Mouse (Mus musculus): ENCODE measurements around the gene Pgm2l1. TPM values are rescaled to one million over a fixed set of nuclear protein-coding genes. Genes with fewer than 3 reads are reported as not detected.

The Pgm2l1 gene
- polyA plus RNA-seq, 1 experiment from 2014 or later = 5.5 TPM

DNA sequence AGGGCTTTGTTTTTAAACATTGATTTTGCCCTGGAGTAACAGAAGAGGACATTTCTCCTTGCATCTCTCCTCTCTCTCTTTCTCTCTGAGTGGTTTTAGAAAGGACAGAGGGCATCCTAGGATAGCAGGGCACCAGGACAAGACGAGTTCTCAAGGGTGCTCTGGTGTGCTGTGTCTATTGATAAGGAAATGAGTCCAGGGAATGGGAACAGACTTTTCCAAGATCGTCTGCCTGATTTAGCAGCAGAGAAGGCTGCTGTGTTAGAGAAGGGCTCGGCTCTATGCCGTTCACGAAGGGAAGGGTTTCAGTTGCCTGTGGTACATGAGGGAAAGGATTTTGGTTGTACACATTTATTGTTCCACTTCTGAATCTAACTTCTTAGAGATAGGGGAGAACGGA lies 82.5 kb downstream of the Pgm2l1 start:
- ATAC-seq (ENCODE audit: low FRiP score, low TSS enrichment) = no peak
- no peaks in the 10 kb centered on the region for H3K4me1 ChIP-seq (ENCODE audit: control insufficient read depth, insufficient read depth, low read length)
- H3K4me3 ChIP-seq (ENCODE audit: low read length) = no peak overlapping the region
- H3K9ac ChIP-seq (ENCODE audit: low read depth, low read length) = no peak overlapping the region
- no peak overlapping the region for H3K27ac ChIP-seq (ENCODE audit: low read depth, low read length)
- no peaks in the 10 kb centered on the region for H3K27me3 ChIP-seq (ENCODE audit: control insufficient read depth, insufficient read depth, low read length)
- H3K4me2 ChIP-seq (replicated peaks; ENCODE audit: low read depth, low read length) = no peak overlapping the region
- 71% methylated on average over 6 of the region's 6 CpGs for WGBS
- no peaks in the 10 kb centered on the region for H3K9me3 ChIP-seq (ENCODE audit: control insufficient read depth, low read length)
- H3K36me3 ChIP-seq (ENCODE audit: control insufficient read depth, insufficient read depth, low read length) = no peaks in the 10 kb centered on the region

DNA sequence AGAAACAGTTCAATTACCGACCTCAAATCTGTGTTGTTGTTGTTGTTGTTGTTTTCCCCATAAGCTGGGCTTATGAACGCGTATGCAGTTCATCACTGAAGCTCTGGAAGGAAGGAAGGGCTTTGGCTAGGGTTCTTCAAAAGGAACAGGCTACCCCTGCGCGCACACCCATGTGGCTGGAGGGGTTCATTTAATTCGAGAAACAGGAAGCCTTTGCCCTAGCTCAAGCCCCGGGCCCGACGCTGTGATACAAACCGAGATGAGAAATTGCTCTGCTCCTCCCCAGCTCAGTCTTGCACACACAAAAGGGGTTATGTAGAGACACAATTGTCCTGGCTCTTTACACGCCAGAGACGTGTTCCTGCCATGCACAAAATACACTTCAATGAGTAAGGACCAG lies 83.1 kb downstream of the Pgm2l1 start:
- ATAC-seq (ENCODE audit: low FRiP score, low TSS enrichment) = no peak
- WGBS = 83% methylated on average over 12 of the region's 12 CpGs
- no peak overlapping the region for H3K9ac ChIP-seq (ENCODE audit: low read depth, low read length)

DNA sequence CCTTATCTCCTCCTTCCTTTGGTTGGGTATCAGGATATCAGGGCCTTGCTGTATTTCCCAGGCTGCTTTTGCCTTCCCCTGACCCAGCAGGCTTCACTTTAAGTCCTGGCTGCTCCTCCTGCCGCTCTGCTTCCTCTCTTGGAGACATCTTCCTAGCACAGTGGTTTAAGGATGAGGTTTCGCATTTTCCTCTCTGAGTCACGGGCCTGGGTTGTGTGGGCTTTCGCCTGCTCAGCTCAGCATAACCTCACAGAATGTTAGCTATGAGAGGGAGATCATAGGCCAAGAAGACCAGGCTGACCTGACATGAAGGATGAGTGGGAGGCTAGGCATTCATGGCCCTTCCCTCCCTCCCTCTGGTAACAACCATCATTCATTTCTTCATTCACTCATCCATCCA lies 85.5 kb downstream of the Pgm2l1 start:
- Histone ChIP-seq H3K36me3 (ENCODE audit: control insufficient read depth, insufficient read depth, low read length) (no peaks in the 10 kb centered on the region), H3K9me3 (ENCODE audit: control insufficient read depth, low read length) (no peaks in the 10 kb centered on the region), H3K9ac (ENCODE audit: low read depth, low read length) (no peak overlapping the region), H3K4me3 (ENCODE audit: low read length) (no peak overlapping the region), H3K4me1 (ENCODE audit: control insufficient read depth, insufficient read depth, low read length) (no peaks in the 10 kb centered on the region), H3K27ac (ENCODE audit: low read depth, low read length) (no peak overlapping the region), H3K27me3 (ENCODE audit: control insufficient read depth, insufficient read depth, low read length) (no peaks in the 10 kb centered on the region), H3K4me2 (replicated peaks; ENCODE audit: low read depth, low read length) (no peak overlapping the region)
- WGBS = 71% methylated on average over 4 of the region's 4 CpGs
- no peak for ATAC-seq (ENCODE audit: low FRiP score, low TSS enrichment)

More for the DNA sequence above, 83.1 kb downstream of the Pgm2l1 start:
- Histone ChIP-seq H3K4me2 (replicated peaks; ENCODE audit: low read depth, low read length) (no peak overlapping the region), H3K36me3 (ENCODE audit: control insufficient read depth, insufficient read depth, low read length) (no peaks in the 10 kb centered on the region), H3K9me3 (ENCODE audit: control insufficient read depth, low read length) (no peaks in the 10 kb centered on the region), H3K27me3 (ENCODE audit: control insufficient read depth, insufficient read depth, low read length) (no peaks in the 10 kb centered on the region), H3K4me1 (ENCODE audit: control insufficient read depth, insufficient read depth, low read length) (no peaks in the 10 kb centered on the region), H3K4me3 (ENCODE audit: low read length) (no peak overlapping the region), H3K27ac (ENCODE audit: low read depth, low read length) (no peak overlapping the region)

DNA sequence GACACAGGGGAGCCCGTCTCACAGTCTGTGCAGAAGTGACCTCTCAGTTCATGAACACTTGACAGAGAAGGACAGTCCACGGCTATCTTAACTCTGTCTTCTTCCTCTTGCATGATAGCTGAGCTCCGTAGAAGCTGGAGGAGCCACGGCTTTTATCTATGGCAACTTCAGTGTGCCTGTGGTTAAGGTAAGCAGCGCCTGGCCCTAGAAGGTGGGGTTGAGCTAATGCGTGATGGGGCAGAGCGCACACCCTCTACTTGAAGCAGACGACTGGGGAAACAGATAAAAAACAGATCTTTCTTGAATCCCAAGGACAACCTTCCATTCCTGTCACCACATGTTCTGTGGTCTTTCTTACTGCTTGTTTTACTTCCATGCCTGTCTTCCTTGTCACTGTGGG lies 89.7 kb downstream of the Pgm2l1 start:
- ATAC-seq (ENCODE audit: low FRiP score, low TSS enrichment) = no peak
- no peak overlapping the region for H3K4me2 ChIP-seq (replicated peaks; ENCODE audit: low read depth, low read length)
- H3K36me3 ChIP-seq (ENCODE audit: control insufficient read depth, insufficient read depth, low read length) = no peaks in the 10 kb centered on the region
- no peaks in the 10 kb centered on the region for H3K27me3 ChIP-seq (ENCODE audit: control insufficient read depth, insufficient read depth, low read length)
- 90% methylated on average over 8 of the region's 8 CpGs for WGBS
- H3K4me3 ChIP-seq (ENCODE audit: low read length) = no peak overlapping the region
- no peaks in the 10 kb centered on the region for H3K9me3 ChIP-seq (ENCODE audit: control insufficient read depth, low read length)
- H3K27ac ChIP-seq (ENCODE audit: low read depth, low read length) = no peak overlapping the region
- H3K9ac ChIP-seq (ENCODE audit: low read depth, low read length) = no peak overlapping the region
- H3K4me1 ChIP-seq (ENCODE audit: control insufficient read depth, insufficient read depth, low read length) = no peaks in the 10 kb centered on the region

DNA sequence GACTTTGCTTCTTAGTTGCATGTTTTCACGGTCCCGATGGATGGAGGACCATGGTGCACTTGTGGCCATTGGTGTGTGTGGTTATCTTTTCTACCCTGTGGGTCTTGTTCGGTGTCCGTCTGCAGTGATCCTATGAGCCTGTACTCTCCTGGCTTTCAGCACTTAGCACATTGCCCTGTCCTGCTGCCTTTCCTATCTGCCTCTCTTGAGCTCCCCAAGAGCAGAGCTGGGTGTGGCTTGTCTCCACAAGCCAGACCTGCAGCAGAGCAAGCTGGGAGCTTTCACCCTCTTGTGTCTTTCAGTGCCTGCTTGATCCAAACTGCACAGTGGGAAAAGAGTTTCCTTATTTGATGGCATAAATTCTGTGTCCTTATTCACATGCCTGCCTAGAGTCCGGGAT lies 90.3 kb downstream of the Pgm2l1 start:
- Histone ChIP-seq H3K27me3 (ENCODE audit: control insufficient read depth, insufficient read depth, low read length) (no peaks in the 10 kb centered on the region), H3K36me3 (ENCODE audit: control insufficient read depth, insufficient read depth, low read length) (no peaks in the 10 kb centered on the region), H3K4me2 (replicated peaks; ENCODE audit: low read depth, low read length) (no peak overlapping the region), H3K4me3 (ENCODE audit: low read length) (no peak overlapping the region), H3K4me1 (ENCODE audit: control insufficient read depth, insufficient read depth, low read length) (no peaks in the 10 kb centered on the region), H3K9ac (ENCODE audit: low read depth, low read length) (no peak overlapping the region), H3K9me3 (ENCODE audit: control insufficient read depth, low read length) (no peaks in the 10 kb centered on the region), H3K27ac (ENCODE audit: low read depth, low read length) (no peak overlapping the region)
- no peak for ATAC-seq (ENCODE audit: low FRiP score, low TSS enrichment)
- WGBS = 97% methylated on average over 5 of the region's 5 CpGs

DNA sequence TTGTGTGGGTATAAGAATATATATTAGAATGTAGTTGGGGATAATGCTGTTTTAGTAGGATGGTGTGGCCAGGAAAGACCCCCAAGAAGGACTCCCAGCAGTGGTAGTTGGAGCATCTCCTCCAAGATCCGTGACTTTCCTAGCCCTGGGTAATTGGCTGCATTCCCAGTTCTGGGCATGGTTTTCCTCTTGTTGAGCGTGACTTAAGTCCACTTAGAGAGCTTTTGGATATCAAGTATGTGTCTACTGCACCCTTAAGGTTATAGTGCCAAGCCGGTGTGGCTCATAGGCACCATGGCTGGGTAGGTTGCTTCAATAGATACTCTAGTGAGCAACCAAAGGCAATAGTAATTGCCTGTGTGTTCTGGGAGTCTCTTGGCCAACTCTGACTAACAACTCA lies 96.5 kb downstream of the Pgm2l1 start:
- Histone ChIP-seq H3K4me1 (ENCODE audit: control insufficient read depth, insufficient read depth, low read length) (no peaks in the 10 kb centered on the region), H3K36me3 (ENCODE audit: control insufficient read depth, insufficient read depth, low read length) (peaks cover 26% of the 10 kb centered on the region; the same call in 1 of the 2 replicates), H3K9ac (ENCODE audit: low read depth, low read length) (no peak overlapping the region), H3K9me3 (ENCODE audit: control insufficient read depth, low read length) (no peaks in the 10 kb centered on the region), H3K27ac (ENCODE audit: low read depth, low read length) (no peak overlapping the region), H3K27me3 (ENCODE audit: control insufficient read depth, insufficient read depth, low read length) (no peaks in the 10 kb centered on the region), H3K4me2 (replicated peaks; ENCODE audit: low read depth, low read length) (no peak overlapping the region), H3K4me3 (ENCODE audit: low read length) (no peak overlapping the region)
- ATAC-seq (ENCODE audit: low FRiP score, low TSS enrichment) = no peak
- WGBS = 91% methylated on average over 3 of the region's 3 CpGs

DNA sequence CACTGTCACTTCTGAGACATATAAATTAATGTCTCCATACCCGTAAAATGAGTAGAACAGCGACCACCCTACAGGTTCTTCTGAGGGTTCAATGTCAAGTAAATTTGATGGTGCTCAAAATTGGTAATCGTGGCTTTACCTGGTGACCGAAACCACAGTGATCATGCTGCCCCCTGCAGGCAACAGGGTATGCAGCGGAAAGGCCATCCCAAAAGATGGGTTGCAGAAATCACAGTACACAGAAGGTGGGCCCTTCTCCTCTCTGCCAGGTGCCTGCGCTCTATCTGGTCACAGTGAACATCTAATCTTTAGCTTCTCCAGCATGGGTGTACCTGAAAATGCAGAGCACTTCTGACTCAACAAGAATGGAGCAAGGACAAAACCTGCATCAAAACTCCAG lies 98.3 kb downstream of the Pgm2l1 start:
- H3K4me3 ChIP-seq (ENCODE audit: low read length) = no peak overlapping the region
- WGBS = 75% methylated on average over 6 of the region's 6 CpGs
- no peaks in the 10 kb centered on the region for H3K4me1 ChIP-seq (ENCODE audit: control insufficient read depth, insufficient read depth, low read length)
- H3K27me3 ChIP-seq (ENCODE audit: control insufficient read depth, insufficient read depth, low read length) = no peaks in the 10 kb centered on the region
- no peak for ATAC-seq (ENCODE audit: low FRiP score, low TSS enrichment)
- peaks cover 38% of the 10 kb centered on the region; the same call in 1 of the 2 replicates for H3K36me3 ChIP-seq (ENCODE audit: control insufficient read depth, insufficient read depth, low read length)
- no peak overlapping the region for H3K9ac ChIP-seq (ENCODE audit: low read depth, low read length)
- no peak overlapping the region for H3K27ac ChIP-seq (ENCODE audit: low read depth, low read length)
- H3K9me3 ChIP-seq (ENCODE audit: control insufficient read depth, low read length) = no peaks in the 10 kb centered on the region
- no peak overlapping the region for H3K4me2 ChIP-seq (replicated peaks; ENCODE audit: low read depth, low read length)

DNA sequence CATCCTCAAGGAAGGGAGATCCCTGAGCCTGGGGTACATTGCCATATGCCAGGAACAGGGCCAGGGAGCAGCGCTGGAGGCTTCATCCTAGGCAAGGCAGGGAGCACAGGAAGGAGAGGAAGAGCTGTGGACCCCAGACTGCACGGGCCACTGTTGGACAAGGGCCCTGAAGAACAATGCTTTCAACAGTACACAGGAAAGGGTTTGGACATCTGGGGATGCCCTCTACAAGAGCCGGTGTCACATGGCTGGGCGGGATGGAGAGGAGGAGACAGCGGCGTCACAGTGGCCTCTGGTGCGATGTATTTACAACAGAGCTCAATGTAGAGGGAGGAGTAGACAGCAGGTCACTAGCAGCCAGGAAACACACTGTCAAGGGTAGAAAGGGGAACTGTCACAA lies 100.3 kb downstream of the Pgm2l1 start:
- H3K36me3 ChIP-seq (ENCODE audit: control insufficient read depth, insufficient read depth, low read length) = peaks cover 53% of the 10 kb centered on the region

More for the DNA sequence above, 100.3 kb downstream of the Pgm2l1 start:
- no peak for ATAC-seq (ENCODE audit: low FRiP score, low TSS enrichment)
- Histone ChIP-seq H3K4me2 (replicated peaks; ENCODE audit: low read depth, low read length) (no peak overlapping the region), H3K27ac (ENCODE audit: low read depth, low read length) (no peak overlapping the region), H3K9me3 (ENCODE audit: control insufficient read depth, low read length) (no peaks in the 10 kb centered on the region), H3K4me1 (ENCODE audit: control insufficient read depth, insufficient read depth, low read length) (no peaks in the 10 kb centered on the region), H3K9ac (ENCODE audit: low read depth, low read length) (no peak overlapping the region), H3K27me3 (ENCODE audit: control insufficient read depth, insufficient read depth, low read length) (no peaks in the 10 kb centered on the region), H3K4me3 (ENCODE audit: low read length) (no peak overlapping the region)
- 76% methylated on average over 7 of the region's 7 CpGs for WGBS
